Mouse (Mus musculus) CH12.LX (cell line): Measurements from ENCODE around the gene Rcan1.

Experiments used
- BHLHE40 ChIP-seq: IDR thresholded peaks from 2 replicates; pipeline ENCODE4 v1.6.1; 2011; ENCODE audit warnings: mild to moderate bottlenecking, low read depth, low read length, improper control_type of control experiment
- CTCF ChIP-seq, 2 experiments: IDR thresholded peaks in 1 of 2; conservative IDR thresholded peaks in 1 of 2; 2 replicates each; pipeline ENCODE4 v1.5.1; 2011 to 2012; ENCODE audit warnings: low read depth in 2 of 2, low read length in 2 of 2, improper control_type of control experiment in 1 of 2, inconsistent platforms in 1 of 2, mild to moderate bottlenecking in 1 of 2, moderate library complexity in 1 of 2
- E2F4 ChIP-seq: IDR thresholded peaks from 2 replicates; pipeline ENCODE4 v1.6.1; 2011; ENCODE audit warnings: low read depth, low read length, improper control_type of control experiment; ENCODE audit not compliant: insufficient replicate concordance
- ELF1 ChIP-seq: IDR thresholded peaks from 2 replicates; pipeline ENCODE4 v1.6.1; 2014; ENCODE audit warnings: low read depth, mild to moderate bottlenecking, inconsistent platforms, low read length, improper control_type of control experiment
- EP300 ChIP-seq: IDR thresholded peaks from 2 replicates; pipeline ENCODE4 v1.6.1; 2011; ENCODE audit warnings: low read length, improper control_type of control experiment
- MAFK ChIP-seq: IDR thresholded peaks from 2 replicates; pipeline ENCODE4 v1.6.1; 2011; ENCODE audit warnings: low read length, improper control_type of control experiment; ENCODE audit not compliant: insufficient replicate concordance
- MXI1 ChIP-seq: IDR thresholded peaks from 2 replicates; pipeline ENCODE4 v1.6.1; 2011; ENCODE audit warnings: mild to moderate bottlenecking, low read depth, low read length, improper control_type of control experiment
- POLR2A ChIP-seq: IDR thresholded peaks from 2 replicates; pipeline ENCODE4 v1.6.1; 2011; ENCODE audit warnings: low read depth, mild to moderate bottlenecking, improper control_type of control experiment, low read length

GRCm38 (mm10) chr16:92420641-92421040, 50.0 kb downstream of the Rcan1 start:
- TF ChIP-seq MXI1, result no peak
- no peak for TF ChIP-seq CTCF (conservative IDR thresholded peaks at IDR 0.05 in 1 of 2, IDR thresholded peaks at IDR 0.05 in 1 of 2; ENCODE audit: low read depth in 2 of 2, low read length in 2 of 2)
- TF ChIP-seq POLR2A, result no peak
- TF ChIP-seq ELF1, result no peak
- no peak for TF ChIP-seq EP300
- no peak for TF ChIP-seq MAFK
- no peak for TF ChIP-seq BHLHE40
- TF ChIP-seq E2F4, result no peak
